Mouse (Mus musculus) MEL (cell line): ENCODE results near the gene Mum1. TPM values are rescaled to one million over a fixed set of nuclear protein-coding genes. Genes with fewer than 3 reads are reported as not detected.

Source experiments
- DNase-seq: peaks from one replicate; pipeline ENCODE4 v3.0.0; 2011; ENCODE audit warnings: low read depth, low spot score
- H3K27ac ChIP-seq: 2 replicates; pipeline ENCODE4 v1.5.1; 2012; ENCODE audit warnings: low read depth, mild to moderate bottlenecking, control low read depth, low read length, moderate library complexity; ENCODE audit not compliant: control insufficient read depth
- H3K27me3 ChIP-seq, 2 experiments: fragments of 150-350 bp in 1 of 2; sonication (generic) in 1 of 2; 2 replicates each; pipeline ENCODE4 v1.6.1; 2012; ENCODE audit warnings: low read length in 2 of 2, mild to moderate bottlenecking in 2 of 2, improper control_type of control experiment in 1 of 2, moderate library complexity in 1 of 2; ENCODE audit not compliant: insufficient read depth in 2 of 2, control insufficient read depth in 1 of 2
- H3K36me3 ChIP-seq, 2 experiments: 2 replicates each; pipeline ENCODE4 v1.6.1; 2012 to 2014; ENCODE audit warnings: low read length in 2 of 2, improper control_type of control experiment in 1 of 2, inconsistent platforms in 1 of 2, mild to moderate bottlenecking in 1 of 2; ENCODE audit not compliant: insufficient read depth in 2 of 2, control insufficient read depth in 1 of 2
- H3K4me1 ChIP-seq, 2 experiments: fragments of 150-350 bp in 1 of 2; sonication (generic) in 1 of 2; 2 replicates each; pipeline ENCODE4 v1.6.1; 2012; ENCODE audit warnings: low read length in 2 of 2, improper control_type of control experiment in 1 of 2, mild to moderate bottlenecking in 1 of 2; ENCODE audit not compliant: insufficient read depth in 2 of 2, control insufficient read depth in 1 of 2
- H3K4me3 ChIP-seq, 2 experiments: fragments of 150-350 bp in 1 of 2; sonication (generic) in 1 of 2; 2 replicates each; pipeline ENCODE4 v1.5.1; 2012; ENCODE audit warnings: low read depth in 2 of 2, low read length in 2 of 2, mild to moderate bottlenecking in 2 of 2, moderate library complexity in 2 of 2, control low read depth in 1 of 2, improper control_type of control experiment in 1 of 2; ENCODE audit not compliant: control insufficient read depth in 1 of 2, insufficient read depth in 1 of 2
- H3K79me2 ChIP-seq: 2 replicates; pipeline ENCODE4 v1.6.1; 2012; ENCODE audit warnings: mild to moderate bottlenecking, low read length, moderate library complexity; ENCODE audit not compliant: control insufficient read depth, poor library complexity, insufficient read depth
- H3K9ac ChIP-seq: 2 replicates; pipeline ENCODE4 v1.6.1; 2012; ENCODE audit warnings: low read depth, mild to moderate bottlenecking, control low read depth, low read length, moderate library complexity; ENCODE audit not compliant: control insufficient read depth, poor library complexity, severe bottlenecking
- H3K9me3 ChIP-seq: fragments of 150-350 bp; sonication (generic); replicated peaks from 2 replicates; pipeline ENCODE4 v1.6.1; 2012; ENCODE audit warnings: mild to moderate bottlenecking, low read length, improper control_type of control experiment, moderate library complexity; ENCODE audit not compliant: insufficient read depth
- BHLHE40 ChIP-seq: IDR thresholded peaks from 2 replicates; pipeline ENCODE4 v1.6.1; 2012; ENCODE audit warnings: low read depth, mild to moderate bottlenecking, inconsistent platforms, low read length, improper control_type of control experiment, borderline replicate concordance
- CTCF ChIP-seq, 3 experiments: IDR thresholded peaks in 2 of 3; conservative IDR thresholded peaks in 1 of 3; 2 replicates each; pipeline ENCODE4 v1.5.1; 2011 to 2012; ENCODE audit warnings: low read length in 3 of 3, low read depth in 2 of 3, mild to moderate bottlenecking in 2 of 3, improper control_type of control experiment in 1 of 3, inconsistent platforms in 1 of 3, mixed read lengths in 1 of 3, moderate library complexity in 1 of 3; ENCODE audit not compliant: control insufficient read depth in 1 of 3, insufficient read depth in 1 of 3, poor library complexity in 1 of 3, severe bottlenecking in 1 of 3
- ETS1 ChIP-seq: IDR thresholded peaks from 2 replicates; pipeline ENCODE4 v1.6.1; 2012; ENCODE audit warnings: low read depth, mild to moderate bottlenecking, inconsistent platforms, low read length, improper control_type of control experiment, moderate library complexity
- HCFC1 ChIP-seq: IDR thresholded peaks from 2 replicates; pipeline ENCODE4 v1.6.1; 2012; ENCODE audit warnings: low read depth, mild to moderate bottlenecking, inconsistent platforms, low read length, improper control_type of control experiment, moderate library complexity
- JUND ChIP-seq: IDR thresholded peaks from 2 replicates; pipeline ENCODE4 v1.6.1; 2011; ENCODE audit warnings: low read depth, mild to moderate bottlenecking, improper control_type of control experiment, low read length
- MAFK ChIP-seq: IDR thresholded peaks from 2 replicates; pipeline ENCODE4 v1.6.1; 2011; ENCODE audit warnings: low read depth, mild to moderate bottlenecking, low read length, improper control_type of control experiment, borderline replicate concordance
- MAX ChIP-seq: IDR thresholded peaks from 2 replicates; pipeline ENCODE4 v1.6.1; 2011; ENCODE audit warnings: low read length, improper control_type of control experiment
- MAZ ChIP-seq: IDR thresholded peaks from 2 replicates; pipeline ENCODE4 v1.6.1; 2012; ENCODE audit warnings: low read depth, mild to moderate bottlenecking, inconsistent platforms, low read length, improper control_type of control experiment
- MYC ChIP-seq: IDR thresholded peaks from 2 replicates; pipeline ENCODE4 v1.6.1; 2011; ENCODE audit warnings: low read depth, mild to moderate bottlenecking, low read length, improper control_type of control experiment, moderate library complexity
- RCOR1 ChIP-seq: IDR thresholded peaks from 2 replicates; pipeline ENCODE4 v1.6.1; 2012; ENCODE audit warnings: low read depth, mild to moderate bottlenecking, inconsistent platforms, low read length, improper control_type of control experiment
- SMC3 ChIP-seq: IDR thresholded peaks from 2 replicates; pipeline ENCODE4 v1.6.1; 2011; ENCODE audit warnings: low read depth, low read length, improper control_type of control experiment
- TAL1 ChIP-seq: IDR thresholded peaks from 2 replicates; pipeline ENCODE4 v1.6.1; 2012; ENCODE audit warnings: mild to moderate bottlenecking, inconsistent platforms, low read length, moderate library complexity, mixed read lengths
- USF1 ChIP-seq: IDR thresholded peaks from 2 replicates; pipeline ENCODE4 v1.6.1; 2014; ENCODE audit warnings: low read depth, mild to moderate bottlenecking, inconsistent platforms, low read length, improper control_type of control experiment, moderate library complexity
- USF2 ChIP-seq, 2 experiments: IDR thresholded peaks; 2 replicates each; pipeline ENCODE4 v1.6.1; 2011 to 2012; ENCODE audit warnings: improper control_type of control experiment in 2 of 2, low read length in 2 of 2, borderline replicate concordance in 1 of 2, inconsistent platforms in 1 of 2, low read depth in 1 of 2, mild to moderate bottlenecking in 1 of 2; ENCODE audit not compliant: insufficient read depth in 1 of 2
- ZC3H11A ChIP-seq: IDR thresholded peaks from 2 replicates; pipeline ENCODE4 v1.6.1; 2012; ENCODE audit warnings: low read depth, mild to moderate bottlenecking, inconsistent platforms, low read length, improper control_type of control experiment
- ZKSCAN1 ChIP-seq: IDR thresholded peaks from 2 replicates; pipeline ENCODE4 v1.6.1; 2012; ENCODE audit warnings: low read depth, mild to moderate bottlenecking, inconsistent platforms, low read length, improper control_type of control experiment, moderate library complexity
- ZMIZ1 ChIP-seq: IDR thresholded peaks from 2 replicates; pipeline ENCODE4 v1.6.1; 2012; ENCODE audit warnings: low read depth, mild to moderate bottlenecking, inconsistent platforms, low read length, improper control_type of control experiment, moderate library complexity
- polyA plus RNA-seq, 2 experiments: library from polyadenylated mRNA; stranded (reverse) in 1 of 2; unstranded in 1 of 2; fragments of >175 nt in 1 of 2; fragments of >200 nt in 1 of 2; gene quantifications; 2 replicates each; pipeline versions ENCODE4 v1.2.1 to v1.2.4; 2012; ENCODE audit warnings: low replicate concordance in 2 of 2, low read depth in 1 of 2; ENCODE audit not compliant: insufficient read length in 2 of 2, insufficient read depth in 1 of 2, missing spikeins in 1 of 2
- total RNA-seq: library from RNA; depleted of rRNA; stranded (reverse); fragments of 300-350 nt; gene quantifications from 2 replicates; pipeline ENCODE4 v1.2.3, GENCODE M21; 2012

Mum1 gene
- total and polyA plus RNA-seq, 3 experiments = 34.0 to 55.2 (median 35.3) TPM

DNA sequence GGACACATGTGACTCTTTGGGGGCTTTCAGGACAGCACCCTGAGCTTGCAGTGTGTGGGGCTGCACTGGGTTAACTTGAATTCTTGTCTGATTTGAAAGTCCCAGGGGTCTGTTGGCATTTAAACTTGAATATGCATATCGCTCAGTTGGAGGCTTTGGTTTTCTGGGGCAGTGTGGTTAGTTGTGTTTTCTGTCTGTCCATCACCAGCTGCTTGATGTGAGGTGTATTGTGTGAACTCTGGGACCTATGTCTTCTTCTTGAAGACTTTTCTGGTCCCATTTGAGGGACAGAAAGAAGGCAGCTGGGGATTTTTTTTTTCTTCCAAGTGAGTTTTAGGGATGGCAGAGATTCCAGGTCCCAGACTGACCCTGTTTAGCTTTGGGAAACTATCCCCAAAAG lies 19.0 kb upstream of the Mum1 start:
- no peak overlapping the region for H3K9ac ChIP-seq
- H3K27ac ChIP-seq = no peak overlapping the region
- H3K9me3 ChIP-seq = no peaks in the 10 kb centered on the region
- no peak for TF ChIP-seq HCFC1
- no peak for TF ChIP-seq TAL1
- no peak for TF ChIP-seq MYC
- TF ChIP-seq ZC3H11A = no peak
- TF ChIP-seq RCOR1 = no peak
- no peak for TF ChIP-seq SMC3
- no peak for TF ChIP-seq MAZ
- TF ChIP-seq ZKSCAN1 = no peak
- TF ChIP-seq MAX = no peak
- TF ChIP-seq BHLHE40 = no peak
- TF ChIP-seq MAFK = no peak
- no peak for TF ChIP-seq JUND
- TF ChIP-seq ZMIZ1 = no peak
- TF ChIP-seq CTCF (IDR thresholded peaks at IDR 0.05 in 2 of 3, conservative IDR thresholded peaks at IDR 0.05 in 1 of 3; ENCODE audit: control insufficient read depth in 1 of 3, insufficient read depth in 1 of 3, low read depth in 2 of 3, low read length in 3 of 3, poor library complexity in 1 of 3, severe bottlenecking in 1 of 3) = no peak
- H3K27me3 ChIP-seq = peaks cover 16 to 26% of the 10 kb centered on the region in 2 experiments
- H3K4me1 ChIP-seq = no peaks in the 10 kb centered on the region
- no peak for DNase-seq
- no peak overlapping the region for H3K4me3 ChIP-seq
- H3K79me2 ChIP-seq = no peaks in the 10 kb centered on the region
- H3K36me3 ChIP-seq = no peaks in the 10 kb centered on the region

DNA sequence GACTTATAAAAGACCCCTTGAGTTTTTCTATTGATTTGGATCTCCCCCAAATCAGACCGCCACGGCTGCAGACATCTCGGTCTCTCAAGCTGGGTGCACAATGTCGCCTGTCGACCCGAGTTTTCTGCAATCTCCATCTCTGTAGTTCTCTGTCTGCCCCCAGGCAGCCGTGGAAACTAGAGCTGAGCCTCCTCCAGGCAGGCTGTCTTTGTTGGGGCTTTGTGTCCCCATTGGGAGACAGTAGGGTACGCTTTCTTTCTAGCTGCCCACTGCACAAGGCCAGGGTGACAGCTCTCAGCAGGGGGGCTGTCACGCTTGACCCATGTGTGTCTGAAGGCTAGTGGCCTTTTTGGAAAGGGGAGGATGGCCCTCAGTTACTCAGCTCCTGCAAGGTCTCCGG lies 18.6 kb upstream of the Mum1 start:
- Histone ChIP-seq H3K4me1 (no peaks in the 10 kb centered on the region), H3K27ac (no peak overlapping the region), H3K36me3 (no peaks in the 10 kb centered on the region), H3K4me3 (no peak overlapping the region), H3K79me2 (no peaks in the 10 kb centered on the region), H3K9me3 (no peaks in the 10 kb centered on the region), H3K27me3 (peaks cover 16 to 26% of the 10 kb centered on the region in 2 experiments), H3K9ac (no peak overlapping the region)
- no peak for DNase-seq
- no peak for TF ChIP-seq HCFC1
- no peak for TF ChIP-seq USF2 (IDR thresholded peaks at IDR 0.05; ENCODE audit: borderline replicate concordance in 1 of 2, insufficient read depth in 1 of 2, low read depth in 1 of 2, low read length in 2 of 2)
- no peak for TF ChIP-seq USF1
- no peak for TF ChIP-seq ETS1
- no peak for TF ChIP-seq MAZ
